Mouse (Mus musculus): ENCODE measurements around the gene Exoc6b.

DNA sequence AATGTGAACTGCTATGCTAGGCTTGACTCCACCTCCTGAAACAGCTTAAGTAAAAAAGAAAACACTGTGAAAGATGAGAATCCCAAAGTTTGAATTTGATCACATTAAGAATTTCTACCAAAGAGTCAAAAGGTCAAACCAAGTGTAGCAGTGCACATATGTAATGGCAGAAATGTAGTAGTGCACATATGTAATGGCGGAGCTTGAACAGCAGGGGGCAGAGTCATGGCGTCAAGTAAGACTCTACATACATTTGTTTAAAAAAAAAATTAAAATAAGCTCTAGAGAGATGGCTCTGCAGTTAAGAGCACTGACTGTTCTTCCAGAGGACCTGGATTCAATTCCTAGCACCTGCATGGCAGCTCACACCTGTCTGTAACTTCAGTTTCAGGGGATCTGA lies 153.0 kb downstream of the Exoc6b start:
- no peak for TF ChIP-seq POLR2A (IDR thresholded peaks at IDR 0.05; ENCODE audit: extremely low read depth, insufficient read depth, low read length)
- TF ChIP-seq CTCF (IDR thresholded peaks at IDR 0.05; ENCODE audit: low read depth, low read length), result peak; percentile 51; the same call in 1 of the 2 replicates
